Mouse (Mus musculus): ENCODE measurements around the gene Cd248.

DNA sequence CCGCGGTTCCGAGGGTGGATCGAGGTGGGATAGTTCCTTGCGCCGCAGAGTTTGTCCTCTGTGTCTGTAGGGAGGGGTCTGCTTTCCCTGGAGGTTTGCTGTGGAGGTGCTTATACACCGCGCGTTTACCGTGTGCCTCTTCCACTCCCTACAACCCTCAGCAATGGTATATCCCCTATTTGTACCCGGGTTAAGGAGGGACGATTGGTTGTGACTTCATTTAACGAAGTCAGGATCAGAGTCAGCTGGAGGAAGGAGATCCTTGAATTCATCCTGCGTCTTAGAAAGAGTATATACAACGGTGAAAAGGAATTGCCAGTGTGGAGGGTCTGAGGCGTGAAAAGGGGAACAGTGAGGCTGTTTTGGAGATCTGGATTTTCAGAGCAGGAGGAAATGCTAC is 26.3 kb upstream of the Cd248 start:
- no peak for TF ChIP-seq CTCF (IDR thresholded peaks at IDR 0.05; ENCODE audit: control insufficient read depth, insufficient read depth, low read length)
- no peak for TF ChIP-seq POLR2A (IDR thresholded peaks at IDR 0.05; ENCODE audit: borderline replicate concordance, control insufficient read depth, low read depth, low read length)
